Mouse (Mus musculus): ENCODE data around the gene Zfp663. TPM values are rescaled to one million over a fixed set of nuclear protein-coding genes. Genes with fewer than 3 reads are reported as not detected.

Zfp663 gene
- 0.20 and 0.24 TPM in 2 replicates for polyA plus RNA-seq (2015; fragmentation: Nextera tagmentation; extraction: Ambion mirVana)

DNA sequence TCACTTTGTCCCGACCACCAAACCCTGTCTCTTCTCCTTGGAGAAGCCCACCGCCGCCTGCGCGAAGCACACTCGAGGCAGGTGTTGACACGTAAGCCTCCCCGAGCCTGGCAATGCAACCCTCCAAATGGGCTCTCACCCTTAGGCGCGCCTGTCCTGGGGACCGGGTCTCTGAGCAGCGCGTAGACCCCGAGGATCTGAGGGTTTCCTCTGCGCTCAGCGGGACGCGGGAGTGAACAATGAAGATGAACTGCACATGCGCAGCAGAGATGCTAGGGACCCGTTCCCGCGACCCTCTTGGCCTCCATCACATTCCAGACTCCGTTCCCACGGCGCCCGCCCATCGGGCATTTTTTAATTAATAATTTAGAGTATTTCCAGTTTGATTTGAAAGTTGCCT lies at the start of gene Zfp663:
TSS of gene Zfp663 (minus strand) at position 234 of the 400 bp plus-strand sequence.
- Histone ChIP-seq H3K4me3 (peak within 1 kb of the TSS; percentile 24; the same call in 1 of the 2 replicates), H3K27me3 (peaks cover 44% of the 10 kb centered on the region), H3K9me3 (replicated peaks) (no peaks in the 10 kb centered on the region), H3K36me3 (no peaks in the 10 kb centered on the region), H3K27ac (no peak within 1 kb of the TSS), H3K4me1 (replicated peaks) (peaks cover 13% of the 10 kb centered on the region), H3K4me2 (peak within 1 kb of the TSS; percentile 49), H3K9ac (no peak within 1 kb of the TSS)
- WGBS, result 4% methylated on average over 27 of the region's 27 CpGs
- no peak for ATAC-seq (replicated peaks; ENCODE audit: insufficient number of reproducible peaks, insufficient read depth, low FRiP score, low read depth)

DNA sequence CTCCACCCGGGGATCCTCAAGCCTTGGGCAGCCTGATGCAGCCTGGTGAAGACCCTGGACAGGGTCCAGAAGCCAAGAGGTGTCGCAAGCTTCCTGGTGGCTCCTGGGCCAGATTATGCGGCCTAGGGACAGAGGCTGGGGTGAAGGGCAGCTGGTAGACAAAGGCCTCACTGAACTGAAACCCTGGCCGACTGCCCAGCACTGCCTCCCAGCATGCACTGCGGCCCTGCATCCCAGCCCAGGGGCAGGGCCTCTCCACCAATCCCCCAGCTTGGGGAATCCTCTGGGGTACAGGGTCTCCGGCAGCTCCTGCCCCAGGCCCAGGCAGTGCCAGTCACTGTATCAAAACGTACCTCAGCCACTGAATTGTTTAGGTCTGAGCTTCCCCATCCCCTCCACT lies 48.8 kb upstream of the Zfp663 start:
- no peaks in the 10 kb centered on the region for H3K27me3 ChIP-seq
- no peak overlapping the region; the same call in 1 of the 2 replicates for H3K27ac ChIP-seq
- no peak overlapping the region for H3K4me3 ChIP-seq
- H3K9me3 ChIP-seq (replicated peaks), result no peaks in the 10 kb centered on the region
- H3K9ac ChIP-seq, result no peak overlapping the region
- no peaks in the 10 kb centered on the region for H3K36me3 ChIP-seq
- peaks cover 9% of the 10 kb centered on the region for H3K4me1 ChIP-seq (replicated peaks)
- no peak overlapping the region for H3K4me2 ChIP-seq
- ATAC-seq (replicated peaks; ENCODE audit: insufficient number of reproducible peaks, insufficient read depth, low FRiP score, low read depth), result 0 out of 2 replicates have a peak, but pooled peaks have one; percentile 41
- WGBS, result 51% methylated on average over 7 of the region's 7 CpGs

DNA sequence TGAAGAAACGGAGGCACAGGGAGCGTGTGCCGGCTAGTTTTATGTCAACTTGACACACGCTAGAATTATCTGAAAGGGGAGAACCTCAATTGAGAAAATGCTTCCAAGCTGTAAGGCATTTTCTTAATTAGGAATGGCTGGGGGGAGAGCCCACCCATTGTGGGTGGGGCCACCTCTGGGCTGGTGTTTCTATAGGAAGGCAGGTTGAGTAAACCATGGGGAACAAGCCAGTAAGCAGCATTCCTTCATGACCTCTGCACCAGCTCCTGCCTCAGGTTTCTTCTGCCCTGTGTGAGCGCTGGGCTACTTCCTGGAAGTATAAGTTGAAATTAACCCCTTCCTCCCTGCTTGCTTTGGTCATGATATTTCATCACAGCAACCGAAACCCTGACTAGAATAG lies 47.3 kb upstream of the Zfp663 start:
- Histone ChIP-seq H3K27me3 (no peaks in the 10 kb centered on the region), H3K4me1 (replicated peaks) (peaks cover 9% of the 10 kb centered on the region), H3K27ac (no peak overlapping the region), H3K9me3 (replicated peaks) (no peaks in the 10 kb centered on the region), H3K4me3 (no peak overlapping the region), H3K9ac (no peak overlapping the region), H3K36me3 (no peaks in the 10 kb centered on the region), H3K4me2 (no peak overlapping the region)
- 73% methylated on average over 6 of the region's 6 CpGs for WGBS
- no peak for ATAC-seq (replicated peaks; ENCODE audit: insufficient number of reproducible peaks, insufficient read depth, low FRiP score, low read depth)

DNA sequence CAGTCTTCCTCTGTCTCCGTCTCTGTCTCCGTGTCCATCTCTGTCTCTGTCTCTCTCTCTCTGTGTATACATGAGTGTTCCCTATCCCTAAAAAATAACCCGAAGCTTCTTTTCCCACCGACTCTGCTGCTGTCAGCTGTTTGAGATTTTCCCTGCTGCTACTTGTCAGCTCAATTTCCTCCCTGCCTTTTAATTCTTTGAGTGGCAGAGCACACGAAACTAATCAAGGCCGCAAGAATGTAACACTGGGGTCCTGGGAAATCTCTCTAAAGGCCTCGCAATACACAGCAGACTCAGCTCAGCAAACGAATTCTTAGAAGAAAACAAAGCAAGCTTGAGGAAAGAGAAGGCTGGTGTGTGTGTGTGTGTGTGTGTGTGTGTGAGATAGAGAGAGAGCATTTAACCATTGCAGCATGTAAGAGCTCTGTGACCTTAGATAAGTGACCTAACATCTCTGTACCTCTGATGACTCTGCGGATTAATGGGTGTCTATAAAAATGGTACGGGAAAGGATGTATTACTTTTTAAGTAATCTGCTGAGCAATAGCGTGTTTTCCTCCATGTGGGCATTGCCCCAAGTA lies 46.7 kb upstream of the Zfp663 start:
- Histone ChIP-seq H3K27me3 (no peaks in the 10 kb centered on the region), H3K4me3 (no peak overlapping the region), H3K36me3 (no peaks in the 10 kb centered on the region), H3K9me3 (replicated peaks) (no peaks in the 10 kb centered on the region), H3K27ac (no peak overlapping the region), H3K9ac (no peak overlapping the region), H3K4me2 (no peak overlapping the region), H3K4me1 (replicated peaks) (peaks cover 9% of the 10 kb centered on the region)
- 47% methylated on average over 11 of the region's 11 CpGs for WGBS
- no peak for ATAC-seq (replicated peaks; ENCODE audit: insufficient number of reproducible peaks, insufficient read depth, low FRiP score, low read depth)

DNA sequence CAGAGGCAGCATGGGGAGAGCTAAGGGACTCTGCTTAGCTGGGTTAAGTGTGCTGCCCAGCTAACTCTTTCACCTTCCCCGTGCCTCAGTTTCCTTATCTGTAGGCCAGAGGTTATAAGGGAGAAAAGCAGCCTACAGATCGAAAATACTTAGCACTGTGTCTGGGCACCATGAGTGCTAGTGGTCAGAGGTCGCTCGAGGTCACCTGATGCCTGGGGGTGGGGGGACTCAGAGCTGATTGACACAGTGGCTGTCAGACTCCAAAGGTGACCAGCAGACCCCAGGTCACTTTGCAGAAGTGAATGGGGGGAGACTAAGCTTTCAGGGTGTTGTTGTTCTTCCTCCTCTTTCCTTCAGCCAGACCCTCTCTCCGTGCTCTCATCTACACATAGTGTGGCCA lies 45.8 kb upstream of the Zfp663 start:
- H3K9ac ChIP-seq, result no peak overlapping the region
- H3K9me3 ChIP-seq (replicated peaks), result no peaks in the 10 kb centered on the region
- ATAC-seq (replicated peaks; ENCODE audit: insufficient number of reproducible peaks, insufficient read depth, low FRiP score, low read depth), result no peak
- no peak overlapping the region for H3K4me2 ChIP-seq
- H3K27me3 ChIP-seq, result no peaks in the 10 kb centered on the region
- H3K27ac ChIP-seq, result no peak overlapping the region
- no peaks in the 10 kb centered on the region for H3K36me3 ChIP-seq
- peaks cover 5% of the 10 kb centered on the region for H3K4me1 ChIP-seq (replicated peaks)
- H3K4me3 ChIP-seq, result no peak overlapping the region
- 59% methylated on average over 5 of the region's 5 CpGs for WGBS

DNA sequence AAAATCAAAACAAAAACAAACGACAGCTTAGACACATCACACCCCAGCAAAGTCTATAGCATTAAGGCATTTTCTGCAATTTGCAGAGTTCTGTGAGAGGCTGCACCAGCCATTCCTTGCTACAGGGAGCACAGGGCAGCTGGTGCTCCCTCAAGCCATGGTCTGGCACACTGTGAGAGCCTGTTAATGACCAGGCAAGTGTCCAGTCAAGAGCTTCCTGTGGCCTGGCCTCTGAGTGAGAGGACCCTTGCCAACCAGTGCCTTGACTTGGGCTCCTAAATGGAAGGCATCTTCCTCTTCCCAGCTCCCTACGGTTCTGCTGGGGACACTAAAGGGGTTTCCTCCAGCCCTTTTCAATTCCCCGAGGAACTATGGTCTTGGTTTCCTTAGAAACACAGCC lies 45.4 kb upstream of the Zfp663 start:
- no peak for ATAC-seq (replicated peaks; ENCODE audit: insufficient number of reproducible peaks, insufficient read depth, low FRiP score, low read depth)
- H3K9me3 ChIP-seq (replicated peaks), result no peaks in the 10 kb centered on the region
- WGBS, result 53% methylated on average over 3 of the region's 3 CpGs
- no peak overlapping the region for H3K27ac ChIP-seq
- H3K27me3 ChIP-seq, result no peaks in the 10 kb centered on the region
- no peak overlapping the region for H3K9ac ChIP-seq
- H3K4me1 ChIP-seq (replicated peaks), result peaks cover 5% of the 10 kb centered on the region
- H3K36me3 ChIP-seq, result no peaks in the 10 kb centered on the region
- H3K4me2 ChIP-seq, result no peak overlapping the region
- H3K4me3 ChIP-seq, result no peak overlapping the region

DNA sequence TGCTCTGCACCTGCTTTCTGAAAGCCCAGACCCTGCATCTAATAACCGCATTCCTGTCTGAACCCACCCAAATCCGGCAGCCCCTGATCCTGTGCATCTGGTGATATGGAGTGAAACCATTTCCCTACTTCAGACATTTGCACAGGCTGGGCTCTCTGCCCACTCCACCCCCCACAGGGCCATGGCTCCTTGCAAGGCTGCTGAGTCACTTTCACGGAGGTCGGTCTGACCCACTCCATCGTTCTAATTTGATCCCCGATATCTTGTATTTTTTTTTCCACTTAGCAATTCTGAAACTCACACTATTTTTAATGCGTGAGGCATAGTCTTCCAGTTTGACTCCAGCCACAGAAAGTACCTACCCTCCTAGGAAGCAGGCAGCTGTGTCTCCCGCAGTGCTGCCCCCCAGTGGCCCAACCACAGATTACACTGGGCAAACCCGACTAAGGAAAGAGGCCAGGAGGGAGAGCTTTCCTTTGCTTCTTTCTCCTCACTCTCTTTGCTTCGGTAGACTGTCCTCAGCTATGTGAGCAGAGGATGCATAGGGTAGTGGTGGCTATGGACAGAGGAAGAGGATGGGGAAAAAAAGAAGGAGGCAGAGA lies 39.3 kb upstream of the Zfp663 start:
- H3K4me2 ChIP-seq, result no peak overlapping the region
- 35% methylated on average over 10 of the region's 10 CpGs for WGBS
- no peaks in the 10 kb centered on the region for H3K27me3 ChIP-seq
- H3K4me3 ChIP-seq, result no peak overlapping the region
- ATAC-seq (replicated peaks; ENCODE audit: insufficient number of reproducible peaks, insufficient read depth, low FRiP score, low read depth), result no peak
- no peak overlapping the region for H3K9ac ChIP-seq
- H3K36me3 ChIP-seq, result no peaks in the 10 kb centered on the region
- H3K27ac ChIP-seq, result no peak overlapping the region
- 0 out of 2 replicates have a peak, but pooled peaks cover 4% of the 10 kb centered on the region for H3K4me1 ChIP-seq (replicated peaks)
- H3K9me3 ChIP-seq (replicated peaks), result no peaks in the 10 kb centered on the region

DNA sequence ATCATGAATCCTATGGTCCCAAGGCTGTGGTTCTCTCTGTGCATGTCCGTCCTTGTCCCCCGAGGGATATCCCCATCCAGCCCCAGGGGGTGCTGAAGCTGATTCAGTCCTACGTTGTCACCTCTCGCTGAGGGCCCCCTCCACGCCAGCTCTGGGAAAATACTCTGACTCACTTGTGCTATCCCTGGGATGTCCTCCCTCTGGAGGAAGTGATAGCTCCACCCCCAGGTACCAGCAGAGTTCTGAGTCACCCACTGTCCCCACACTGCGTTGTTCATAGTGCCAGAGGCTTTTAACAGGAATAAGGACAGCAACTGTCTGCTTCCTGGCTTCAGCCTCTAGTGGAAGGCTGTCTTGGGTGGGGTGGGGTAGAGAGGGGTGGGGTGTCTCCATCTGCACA lies 36.8 kb upstream of the Zfp663 start:
- WGBS, result 34% methylated on average over 6 of the region's 6 CpGs
- peaks cover 10% of the 10 kb centered on the region; the same call in 1 of the 2 replicates for H3K4me1 ChIP-seq (replicated peaks)
- peak overlapping the region; percentile 12; the same call in 1 of the 2 replicates for H3K27ac ChIP-seq
- H3K36me3 ChIP-seq, result no peaks in the 10 kb centered on the region
- H3K4me2 ChIP-seq, result no peak overlapping the region
- no peaks in the 10 kb centered on the region for H3K9me3 ChIP-seq (replicated peaks)
- no peak overlapping the region for H3K9ac ChIP-seq
- no peaks in the 10 kb centered on the region for H3K27me3 ChIP-seq
- no peak overlapping the region for H3K4me3 ChIP-seq
- peak; percentile 40 for ATAC-seq (replicated peaks; ENCODE audit: insufficient number of reproducible peaks, insufficient read depth, low FRiP score, low read depth)

DNA sequence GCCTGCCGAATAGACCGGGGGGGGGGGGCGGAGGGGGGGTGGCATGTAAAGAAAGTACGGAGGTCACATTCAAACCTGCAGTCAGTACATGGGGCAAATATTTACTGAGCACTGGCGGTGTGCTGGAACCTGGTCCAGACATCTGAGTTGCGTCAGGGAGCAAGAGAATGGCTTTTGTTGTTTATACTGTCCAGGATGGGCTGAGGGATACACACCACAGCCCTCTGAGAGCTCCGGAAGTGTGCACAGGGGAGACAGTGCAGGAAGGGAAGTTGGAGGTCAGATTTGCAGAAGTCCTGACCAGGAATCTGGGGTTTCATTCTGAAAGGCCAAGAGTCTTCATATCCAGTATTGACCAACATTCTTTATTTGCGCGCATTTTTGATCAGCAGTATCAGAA lies 36.4 kb upstream of the Zfp663 start:
- no peak overlapping the region for H3K4me2 ChIP-seq
- peak overlapping the region; percentile 12; the same call in 1 of the 2 replicates for H3K27ac ChIP-seq

DNA sequence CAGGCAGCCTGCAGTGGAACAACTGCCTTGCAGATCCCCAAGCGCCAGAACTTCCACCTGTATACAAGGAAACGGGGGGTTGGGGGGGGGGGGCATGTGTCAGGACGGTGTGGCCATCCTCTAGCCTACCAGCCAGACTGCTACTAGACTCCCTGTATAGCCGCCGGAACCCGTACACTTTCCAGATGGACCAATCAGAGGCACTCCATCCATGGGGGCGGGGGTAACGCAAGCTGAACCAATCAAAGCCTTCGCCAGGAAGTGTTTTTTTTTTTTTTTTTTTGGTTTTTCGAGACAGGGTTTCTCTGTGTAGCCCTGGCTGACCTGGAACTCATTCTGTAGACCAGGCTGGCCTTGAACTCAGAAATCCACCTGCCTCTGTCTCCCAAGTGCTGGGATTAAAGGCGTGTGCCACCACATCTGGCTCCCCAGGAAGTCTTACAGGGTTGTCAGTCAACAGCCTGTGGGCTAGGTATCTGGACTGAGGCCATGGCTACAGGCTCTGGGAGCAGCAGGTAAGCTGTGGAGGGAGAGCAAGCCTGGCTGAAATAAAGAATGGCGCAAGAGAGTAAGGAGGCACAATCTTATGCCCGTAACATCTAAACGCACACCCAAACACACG lies 29.7 kb upstream of the Zfp663 start:
- Histone ChIP-seq H3K4me1 (replicated peaks) (peaks cover 10% of the 10 kb centered on the region), H3K36me3 (no peaks in the 10 kb centered on the region), H3K9me3 (replicated peaks) (no peaks in the 10 kb centered on the region), H3K27ac (no peak overlapping the region), H3K4me3 (no peak overlapping the region), H3K27me3 (no peaks in the 10 kb centered on the region), H3K4me2 (no peak overlapping the region), H3K9ac (no peak overlapping the region)
- no peak for ATAC-seq (replicated peaks; ENCODE audit: insufficient number of reproducible peaks, insufficient read depth, low FRiP score, low read depth)
- WGBS, result 65% methylated on average over 15 of the region's 15 CpGs

More for the DNA sequence above, 36.4 kb upstream of the Zfp663 start:
- Histone ChIP-seq H3K4me1 (replicated peaks) (peaks cover 10% of the 10 kb centered on the region; the same call in 1 of the 2 replicates), H3K4me3 (no peak overlapping the region), H3K9me3 (replicated peaks) (no peaks in the 10 kb centered on the region), H3K36me3 (no peaks in the 10 kb centered on the region), H3K27me3 (no peaks in the 10 kb centered on the region), H3K9ac (no peak overlapping the region)
- WGBS, result 59% methylated on average over 9 of the region's 9 CpGs
- no peak for ATAC-seq (replicated peaks; ENCODE audit: insufficient number of reproducible peaks, insufficient read depth, low FRiP score, low read depth)

DNA sequence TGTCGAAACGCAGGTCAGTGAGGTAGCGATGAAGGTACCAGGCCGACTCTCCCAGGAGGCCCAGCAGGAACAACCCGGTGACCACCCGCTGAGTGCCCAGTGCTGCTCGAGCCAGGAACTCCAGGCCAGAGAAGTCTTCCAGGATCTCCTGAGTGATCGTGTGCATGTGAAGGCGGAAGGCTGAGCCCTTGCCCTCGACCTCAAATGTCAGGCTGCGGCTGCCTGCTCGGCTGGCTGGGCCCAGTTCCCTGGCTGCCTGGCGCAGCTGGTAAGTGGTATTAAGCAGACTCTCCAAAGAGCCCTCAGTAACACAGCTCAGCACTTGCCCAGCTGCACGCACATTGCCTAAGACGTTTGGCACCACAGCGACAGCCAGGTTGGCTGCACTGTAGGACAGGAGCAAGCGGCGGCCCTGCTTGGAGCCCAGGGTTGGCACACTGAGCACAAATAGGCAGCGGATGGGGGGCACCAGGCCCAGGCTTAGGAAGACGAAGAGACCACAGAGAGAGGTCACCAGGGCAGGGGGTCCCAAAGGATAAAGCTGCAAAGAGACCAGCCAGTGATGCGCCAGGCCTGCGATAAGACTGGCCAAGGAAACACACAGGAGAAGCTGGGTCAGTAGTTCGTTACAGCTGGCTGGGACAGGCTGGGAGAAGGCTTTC lies 29.1 kb upstream of the Zfp663 start:
- Histone ChIP-seq H3K4me1 (replicated peaks) (peaks cover 10% of the 10 kb centered on the region), H3K36me3 (no peaks in the 10 kb centered on the region), H3K9me3 (replicated peaks) (no peaks in the 10 kb centered on the region), H3K4me2 (no peak overlapping the region), H3K27me3 (no peaks in the 10 kb centered on the region), H3K4me3 (no peak overlapping the region), H3K27ac (no peak overlapping the region), H3K9ac (no peak overlapping the region)
- ATAC-seq (replicated peaks; ENCODE audit: insufficient number of reproducible peaks, insufficient read depth, low FRiP score, low read depth), result no peak
- WGBS, result 72% methylated on average over 23 of the region's 23 CpGs

Measured in heart, embryonic 15.5 days (tissue).